Mouse (Mus musculus): ENCODE measurements at regions not wholly inside any gene's neighbourhood (a gene's known extent, or its start where the extent isn't known, plus 50 kb on each side); places are given as distances from the start of the nearest gene placed in this dataset.

DNA sequence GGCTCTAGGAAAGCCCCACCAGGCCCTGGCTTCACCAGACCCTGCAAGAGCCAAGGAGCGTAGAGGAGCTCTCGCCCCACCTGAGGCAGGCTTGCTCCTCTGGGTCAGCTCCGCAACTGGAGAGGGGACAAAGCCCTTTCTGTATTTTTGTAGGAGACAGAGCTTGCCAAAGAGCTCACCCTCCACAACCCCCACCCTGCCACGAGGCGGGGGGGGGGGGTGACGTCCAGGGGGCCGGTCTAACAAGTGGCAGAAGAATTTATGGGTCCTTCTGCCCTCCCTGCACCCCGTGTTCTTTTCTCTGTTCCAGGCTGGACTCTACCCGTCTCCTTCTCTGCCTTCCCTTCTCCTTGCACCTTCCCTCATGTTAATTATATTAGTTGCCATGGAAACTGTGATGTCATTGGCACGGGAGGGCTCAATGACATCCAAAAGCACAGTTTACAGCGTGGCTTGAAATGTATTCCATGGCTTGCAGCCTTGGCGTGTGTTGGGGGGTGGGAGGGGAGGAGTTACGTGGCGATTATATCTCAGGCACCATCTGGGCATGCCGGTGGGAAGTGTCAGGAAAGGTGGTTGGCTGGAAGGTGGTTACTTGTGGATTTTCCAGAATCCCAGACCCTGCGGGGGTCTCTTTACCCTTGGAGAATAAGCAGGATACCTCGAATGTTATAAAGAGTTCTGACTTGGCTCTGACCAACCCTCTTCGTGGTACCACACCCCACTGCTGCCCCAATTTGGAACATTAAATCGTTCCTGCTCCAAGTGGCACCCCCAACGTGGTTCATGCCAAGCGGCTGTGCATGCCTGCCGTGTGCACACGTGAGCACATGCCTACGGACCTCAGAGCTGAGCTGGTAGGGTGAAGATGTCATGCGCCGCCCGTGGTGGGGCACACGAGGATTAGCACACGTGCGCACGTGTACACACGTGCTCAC, 138.3 kb upstream of the Med13l start:
- no peak for DNase-seq (ENCODE audit: low read depth in 2 of 2, low spot score in 2 of 2)

DNA sequence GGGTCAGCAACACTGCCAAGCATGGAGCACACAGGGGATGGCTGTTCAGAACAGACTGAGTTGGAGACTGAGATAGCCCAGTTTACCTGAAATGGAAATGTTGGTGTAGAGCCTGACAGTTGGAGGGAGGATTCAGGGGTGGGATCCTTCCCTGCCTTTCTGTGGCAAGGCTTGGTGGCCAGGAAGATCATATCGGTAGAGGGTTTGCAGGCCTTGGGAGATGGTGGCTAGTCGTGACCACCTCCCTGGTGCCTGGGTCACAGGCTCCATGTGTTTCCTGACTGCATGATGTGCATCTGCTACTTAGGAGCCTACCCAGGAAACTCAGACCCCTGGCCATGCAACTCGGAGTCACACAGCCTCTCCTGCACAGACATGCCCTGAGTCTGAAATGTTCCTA, 136.3 kb upstream of the Med13l start:
- DNase-seq (ENCODE audit: low read depth in 2 of 2, low spot score in 2 of 2), result no peak

DNA sequence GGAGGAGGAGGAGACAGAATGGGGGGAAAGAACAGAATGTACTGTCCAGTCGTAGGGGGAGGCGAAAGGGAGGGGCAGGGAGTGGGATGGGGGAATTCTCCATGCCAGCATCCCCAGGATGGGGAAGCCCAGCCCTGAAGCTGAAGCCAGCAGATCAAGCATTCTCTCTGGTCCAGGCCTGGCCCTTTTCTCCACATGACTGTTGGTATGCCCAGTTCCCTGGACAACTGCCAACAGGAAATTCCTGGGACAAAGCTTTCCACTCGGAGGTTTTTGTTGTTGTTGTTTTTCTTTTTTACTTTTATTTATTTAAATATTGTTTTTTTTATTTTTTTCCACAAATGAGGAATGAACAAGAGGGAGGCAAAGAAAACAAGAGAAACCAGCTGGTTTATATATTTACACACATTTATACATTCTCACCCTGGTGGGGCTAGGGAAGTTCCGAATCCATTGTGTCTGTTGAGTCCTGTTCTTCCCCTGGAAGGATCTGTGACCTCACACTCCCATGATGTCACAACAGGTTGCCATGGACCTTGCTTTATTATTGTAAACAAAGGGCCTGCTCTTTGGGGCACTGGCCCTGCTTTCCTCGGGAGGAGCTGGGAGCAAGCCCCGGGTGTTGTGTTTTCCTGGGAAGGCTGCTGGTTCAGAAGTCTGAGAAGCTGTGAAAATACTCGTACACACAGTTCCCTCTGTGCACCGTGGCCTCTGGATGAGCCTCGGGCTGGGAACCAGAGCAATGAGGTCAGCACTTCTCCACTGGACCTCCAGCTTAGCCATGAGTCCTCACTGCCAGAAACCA, 135.5 kb upstream of the Med13l start:
- no peak for DNase-seq (ENCODE audit: low read depth in 2 of 2, low spot score in 2 of 2)

DNA sequence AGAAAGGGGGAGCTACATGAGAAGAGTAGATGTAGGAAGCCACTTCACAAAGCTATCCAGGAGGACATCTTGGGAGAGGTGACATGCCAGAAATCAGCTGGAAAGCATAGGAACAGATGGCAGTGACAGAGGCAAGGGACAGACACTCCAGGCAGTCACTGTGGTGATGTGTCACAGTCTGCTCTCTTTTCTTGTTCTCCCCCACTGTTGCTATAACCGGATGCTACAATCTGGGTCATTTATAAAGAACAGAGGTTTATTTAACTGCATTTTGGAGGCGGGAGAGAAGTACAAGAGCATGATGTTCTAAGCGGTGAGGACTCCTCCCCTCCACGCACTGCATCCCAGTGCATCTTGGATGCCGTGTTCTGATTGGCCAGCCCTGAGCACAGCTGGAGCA, 133.8 kb upstream of the Med13l start:
- no peak for DNase-seq (ENCODE audit: low read depth in 2 of 2, low spot score in 2 of 2)

DNA sequence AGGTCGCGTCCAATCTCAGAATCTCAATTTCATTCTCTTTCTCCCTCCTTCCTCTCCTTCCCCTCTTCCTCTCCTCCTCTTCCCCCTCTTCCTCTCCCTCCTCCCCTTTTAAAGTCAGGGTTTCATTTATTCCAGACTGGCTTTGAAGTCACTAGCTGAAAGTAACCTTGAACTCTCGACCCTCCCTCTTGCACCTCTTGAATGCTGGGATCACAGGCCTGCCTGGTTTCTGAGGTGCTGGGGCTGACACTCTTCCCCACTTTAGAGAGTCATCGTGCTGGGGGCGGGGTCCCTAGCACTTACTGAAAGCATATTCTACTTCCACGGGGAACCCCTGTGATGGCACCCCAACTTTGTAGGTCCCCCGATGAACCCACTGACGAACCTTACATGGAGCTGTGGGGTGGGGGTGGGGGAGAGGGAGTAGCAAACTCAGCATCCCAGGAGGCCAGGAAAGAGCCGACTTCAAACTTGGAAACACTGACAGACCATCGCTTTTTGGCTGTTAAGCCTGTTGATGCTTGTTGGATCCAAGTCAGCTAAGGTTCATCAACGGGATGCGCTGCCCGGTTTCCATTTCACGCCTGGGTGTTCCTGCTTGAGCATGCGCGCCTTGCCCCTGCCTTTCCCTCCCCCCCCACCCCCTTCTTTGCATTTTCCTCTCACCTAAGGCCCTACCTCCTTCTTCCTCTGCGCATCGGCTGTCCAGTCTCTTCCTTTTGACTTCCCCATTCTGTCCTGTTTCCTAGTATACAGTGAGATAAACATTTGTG, 132.0 kb upstream of the Med13l start:
- no peak for DNase-seq (ENCODE audit: low read depth in 2 of 2, low spot score in 2 of 2)

DNA sequence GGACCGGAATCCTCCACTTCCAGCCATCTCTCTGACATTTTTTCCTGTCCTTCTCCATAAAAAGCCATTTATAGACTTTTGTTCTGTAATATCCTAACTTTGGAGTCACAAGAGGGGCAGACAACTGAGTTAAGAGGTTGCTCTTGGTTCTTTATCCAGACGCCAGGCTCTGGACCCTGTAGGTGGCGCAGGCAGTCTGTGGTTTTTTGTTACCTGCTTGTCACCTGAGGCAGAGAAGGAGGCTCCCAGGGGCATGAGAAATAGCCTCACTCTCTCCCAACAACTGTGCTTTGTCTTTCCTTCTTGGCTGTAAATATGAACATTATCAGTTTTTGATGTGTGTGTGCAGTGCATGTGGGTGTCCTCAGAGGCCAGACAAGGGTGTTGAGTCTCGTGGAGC, 126.9 kb upstream of the Med13l start:
- peak in 1 of 2 experiments; percentile 9 for DNase-seq (ENCODE audit: low read depth in 2 of 2, low spot score in 2 of 2)

DNA sequence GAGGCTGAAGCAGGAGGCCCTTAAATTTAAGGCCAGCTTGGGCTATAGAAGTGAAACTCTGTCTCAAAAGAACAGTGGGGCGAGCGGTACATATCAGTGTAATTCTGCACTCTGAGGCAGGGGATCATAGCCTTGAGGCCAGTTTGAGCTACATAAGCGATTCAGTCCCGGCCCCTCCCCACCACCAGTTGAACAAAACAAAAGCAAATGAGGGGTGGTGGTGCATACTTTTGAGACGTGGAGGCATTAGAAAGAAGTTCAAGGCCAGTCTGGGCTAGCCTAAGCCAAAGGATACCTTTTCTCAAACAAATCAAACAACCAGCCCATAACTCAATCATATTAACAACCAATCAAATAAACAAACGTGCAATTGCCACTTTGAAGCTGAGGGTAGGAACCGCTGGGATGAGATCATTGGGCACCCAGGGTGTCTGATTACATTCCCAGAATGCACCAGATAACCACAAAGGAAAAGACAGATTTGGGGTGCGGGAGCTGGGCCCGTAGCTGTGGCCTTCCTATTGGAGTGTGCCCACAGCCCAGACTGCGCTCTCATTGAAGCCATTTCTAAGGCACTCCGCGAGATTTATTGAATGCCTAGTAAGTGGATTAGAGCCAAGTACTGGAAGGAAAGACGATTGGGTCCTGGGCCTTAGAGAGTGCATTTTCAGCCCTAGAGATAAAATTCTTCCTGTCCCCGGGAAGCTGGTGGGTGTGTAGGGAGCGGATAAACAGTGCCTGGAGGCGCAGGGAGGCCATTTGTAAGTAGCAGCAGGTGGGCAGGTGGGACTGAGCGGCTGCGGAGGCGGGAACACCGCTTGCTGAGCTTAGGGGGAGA, 125.5 kb upstream of the Med13l start:
- no peak for DNase-seq (ENCODE audit: low read depth in 2 of 2, low spot score in 2 of 2)

DNA sequence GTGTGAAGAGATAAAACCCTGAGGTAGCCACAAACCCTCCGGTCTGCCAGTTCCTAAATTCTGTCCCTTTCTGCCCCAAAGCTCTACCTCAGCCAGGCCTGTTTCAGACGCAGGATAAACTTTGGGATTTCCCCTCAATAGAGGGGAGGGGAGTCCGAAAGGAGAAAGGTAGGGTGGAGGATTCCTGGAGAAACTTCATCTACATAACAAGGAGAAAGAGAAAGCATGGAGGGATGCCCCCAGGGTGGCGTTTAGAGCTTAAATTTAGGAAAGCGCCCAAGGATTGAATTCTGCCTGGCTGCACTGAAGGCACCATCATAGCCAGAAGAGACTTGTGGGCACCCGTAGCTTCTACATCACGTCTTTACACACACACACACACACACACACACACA, 124.9 kb upstream of the Med13l start:
- no peak for DNase-seq (ENCODE audit: low read depth in 2 of 2, low spot score in 2 of 2)

DNA sequence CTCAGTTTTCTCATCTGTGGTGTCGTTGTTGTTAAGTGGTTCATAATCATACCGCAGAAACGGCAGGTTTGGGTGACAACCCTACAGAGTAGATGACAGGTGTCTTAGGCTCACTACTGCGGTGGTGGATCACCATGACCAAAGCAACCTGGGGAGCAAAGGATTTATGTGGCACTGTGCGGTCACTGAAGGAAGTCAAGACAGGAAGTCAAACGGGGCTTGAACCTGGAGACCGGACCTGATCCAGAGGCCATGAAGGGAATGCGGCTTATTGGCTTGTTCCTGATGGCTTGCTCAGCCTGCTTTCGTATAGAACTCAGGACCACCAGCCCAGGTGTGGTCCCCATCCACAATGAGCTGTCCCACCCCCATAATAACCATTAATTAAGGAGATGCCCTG, 124.4 kb upstream of the Med13l start:
- no peak for DNase-seq (ENCODE audit: low read depth in 2 of 2, low spot score in 2 of 2)

DNA sequence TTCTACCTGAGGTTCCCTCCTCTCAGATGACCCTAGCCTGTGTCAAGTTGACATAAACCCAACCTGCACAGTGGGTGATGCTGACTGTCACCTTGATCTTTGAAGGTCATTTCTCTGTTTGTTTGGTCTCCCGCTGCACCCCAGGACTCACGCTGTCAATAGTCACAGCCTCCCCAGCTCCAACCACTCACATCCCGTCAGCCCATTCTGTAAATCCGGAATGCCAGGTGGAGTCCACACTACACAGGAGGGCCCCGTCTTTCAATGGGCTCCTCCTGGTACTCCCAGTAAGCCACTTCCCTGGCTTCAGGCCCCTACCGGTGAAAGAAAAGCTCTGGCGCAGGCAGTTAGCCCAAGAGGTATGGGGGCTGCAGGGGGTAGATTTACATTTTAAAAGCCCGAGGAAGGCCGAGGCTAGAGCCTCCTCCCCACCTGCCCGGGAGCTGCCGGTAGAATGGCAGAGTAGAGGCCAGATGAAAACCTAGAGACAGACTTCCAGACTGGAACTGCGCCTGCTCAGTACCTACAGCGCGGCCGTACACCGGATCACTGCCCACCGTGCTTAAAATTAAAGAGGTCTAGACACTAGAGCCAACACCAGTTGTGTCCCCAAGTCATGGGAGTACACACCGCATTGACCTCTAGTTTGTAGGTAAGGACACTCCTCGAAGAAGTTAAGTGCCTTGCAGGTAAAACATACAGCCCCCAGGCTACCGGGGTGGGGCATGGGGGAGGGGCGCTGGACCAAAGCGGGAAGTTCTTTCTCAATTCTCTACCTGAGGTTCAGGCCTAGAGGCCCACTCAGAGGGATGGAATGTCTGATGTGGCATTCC, 123.8 kb upstream of the Med13l start:
- DNase-seq (ENCODE audit: low read depth in 2 of 2, low spot score in 2 of 2), result no peak

DNA sequence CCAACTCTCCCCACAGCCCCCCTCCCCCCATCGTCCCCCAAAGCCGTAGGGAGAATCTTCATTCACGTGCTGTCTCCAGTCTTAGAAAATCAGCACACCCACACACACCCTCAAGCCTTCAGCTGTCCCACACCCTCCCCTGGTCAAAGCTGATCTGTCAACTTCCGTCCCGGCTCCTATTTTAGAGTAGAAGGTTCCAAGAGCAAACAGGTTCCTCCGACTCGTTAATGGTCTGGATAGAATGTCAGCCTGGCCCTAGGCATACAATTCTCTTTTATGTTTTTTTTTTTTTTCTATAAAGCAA, 123.2 kb upstream of the Med13l start:
- no peak for DNase-seq (ENCODE audit: low read depth in 2 of 2, low spot score in 2 of 2)

DNA sequence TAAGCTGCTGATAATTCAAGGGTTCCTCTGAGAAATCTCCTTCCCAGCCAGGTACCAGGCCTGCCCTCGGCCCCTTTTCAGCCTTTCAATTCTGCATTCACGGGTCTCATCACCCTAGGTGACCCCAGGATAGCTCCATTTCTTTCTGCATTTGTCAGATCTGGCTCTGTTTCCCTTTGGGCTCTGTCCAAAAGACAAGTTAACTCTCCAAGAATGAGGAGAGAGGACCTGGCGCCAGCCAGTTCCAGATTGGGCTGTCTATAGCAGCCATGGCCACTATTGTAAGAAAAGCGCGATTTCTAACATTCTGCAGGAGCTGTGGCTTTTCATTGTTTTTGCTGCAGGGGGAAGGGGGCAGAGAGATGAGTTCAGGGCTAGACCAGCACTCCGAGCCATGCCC, 122.5 kb upstream of the Med13l start:
- DNase-seq (ENCODE audit: low read depth in 2 of 2, low spot score in 2 of 2), result no peak

DNA sequence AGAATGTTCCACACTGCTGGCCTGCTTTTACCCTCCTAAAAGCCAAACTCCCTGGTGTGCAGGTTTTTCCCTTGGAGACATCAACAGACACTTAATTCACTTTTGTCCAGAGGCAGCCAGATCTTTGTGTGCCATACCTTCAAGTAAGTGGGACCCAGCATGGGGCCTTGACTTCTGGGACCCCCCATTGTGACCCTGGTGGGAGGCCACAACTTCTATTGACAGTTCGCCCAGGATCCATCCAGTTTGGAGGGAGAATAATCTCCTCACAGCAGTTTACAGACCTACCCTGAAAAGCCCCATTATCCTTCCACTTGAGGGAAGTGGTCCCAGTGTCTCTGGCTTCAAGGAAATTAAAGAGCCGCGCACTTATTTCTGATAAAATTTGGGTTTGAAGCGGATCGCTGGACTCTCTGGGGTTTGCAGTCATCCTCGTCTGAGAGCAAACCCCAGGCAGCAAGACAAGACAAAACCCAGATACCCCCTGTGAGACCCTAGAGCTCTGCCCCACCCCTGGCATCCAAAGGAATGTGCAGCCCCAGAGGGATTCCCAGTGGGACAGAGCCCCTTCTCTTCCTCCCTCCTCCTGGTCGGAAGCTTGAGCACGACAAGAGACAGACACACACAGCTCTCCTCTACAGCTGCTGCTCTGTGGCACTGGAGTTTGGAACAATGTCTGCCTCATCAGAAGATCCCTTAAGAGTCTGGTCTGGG, 115.8 kb upstream of the Med13l start:
- no peak for DNase-seq (ENCODE audit: low read depth in 2 of 2, low spot score in 2 of 2)

DNA sequence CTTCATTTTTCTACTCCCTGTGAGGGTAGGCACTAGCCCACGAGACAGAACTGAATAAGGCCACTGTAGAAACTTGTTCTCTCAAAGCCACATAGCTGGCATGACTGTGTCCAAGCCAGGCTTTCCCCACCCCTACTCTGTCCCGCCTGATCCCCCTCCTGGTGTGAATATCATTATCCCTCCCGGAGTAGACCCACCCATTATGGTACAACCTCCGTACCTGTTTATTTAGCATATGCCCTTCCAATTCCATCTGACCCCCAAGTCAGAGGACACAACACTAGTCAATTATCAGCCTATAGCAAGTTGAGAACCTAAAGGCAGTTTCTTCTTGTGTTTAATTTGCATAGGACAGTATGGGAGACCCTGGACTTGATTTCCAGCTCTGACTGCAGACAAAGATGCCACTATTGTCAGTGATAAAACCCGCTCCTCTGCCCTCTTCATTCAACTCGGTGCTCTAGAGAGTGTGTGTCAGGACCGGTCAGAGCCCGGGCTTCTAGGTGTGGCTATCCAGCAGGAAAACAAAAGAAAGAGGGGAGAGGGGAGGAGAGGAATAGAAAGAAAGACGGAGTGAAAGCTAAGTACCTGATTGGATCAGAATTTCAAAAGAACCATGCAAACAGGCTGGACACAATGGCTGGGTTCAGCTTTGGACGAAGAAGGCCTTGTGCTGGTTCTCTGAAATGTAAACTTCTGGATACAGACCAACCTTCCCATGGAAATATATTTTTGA, 115.1 kb upstream of the Med13l start:
- no peak for DNase-seq (ENCODE audit: low read depth in 2 of 2, low spot score in 2 of 2)

DNA sequence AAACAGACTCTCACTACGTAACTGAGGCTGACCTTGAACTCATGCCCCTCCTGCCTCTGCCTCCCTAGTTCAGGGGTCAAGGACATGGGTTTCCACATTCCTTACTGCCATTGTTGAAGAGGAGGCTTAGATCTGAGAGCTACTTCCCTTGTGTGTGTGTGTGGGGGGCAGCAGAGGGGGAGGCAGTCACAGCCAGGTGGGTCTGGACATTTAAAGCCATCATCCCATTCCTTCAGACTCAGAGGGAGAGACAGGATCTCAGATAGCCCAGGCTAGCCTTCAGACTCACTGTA, 114.5 kb upstream of the Med13l start:
- no peak for DNase-seq (ENCODE audit: low read depth in 2 of 2, low spot score in 2 of 2)

DNA sequence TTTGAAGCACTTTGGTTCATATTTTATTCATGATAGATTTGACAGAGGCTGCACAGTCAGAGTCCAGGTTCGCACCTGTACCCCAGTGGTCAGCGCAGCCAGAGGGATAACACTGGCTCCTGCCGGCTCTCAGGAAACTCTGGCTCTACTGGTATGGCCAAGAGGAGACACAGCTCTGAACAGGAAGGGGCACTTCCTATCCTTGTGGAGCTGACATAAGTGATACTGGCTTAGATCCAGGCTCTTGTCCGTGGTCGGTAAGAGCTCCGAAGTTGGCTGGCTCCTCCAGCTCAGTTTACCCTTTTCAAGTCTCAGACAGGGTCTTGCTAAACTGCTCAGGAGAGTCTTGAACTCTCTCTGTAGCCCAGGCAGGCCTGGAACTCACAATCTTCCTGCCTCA, 113.6 kb upstream of the Med13l start:
- no peak for DNase-seq (ENCODE audit: low read depth in 2 of 2, low spot score in 2 of 2)

DNA sequence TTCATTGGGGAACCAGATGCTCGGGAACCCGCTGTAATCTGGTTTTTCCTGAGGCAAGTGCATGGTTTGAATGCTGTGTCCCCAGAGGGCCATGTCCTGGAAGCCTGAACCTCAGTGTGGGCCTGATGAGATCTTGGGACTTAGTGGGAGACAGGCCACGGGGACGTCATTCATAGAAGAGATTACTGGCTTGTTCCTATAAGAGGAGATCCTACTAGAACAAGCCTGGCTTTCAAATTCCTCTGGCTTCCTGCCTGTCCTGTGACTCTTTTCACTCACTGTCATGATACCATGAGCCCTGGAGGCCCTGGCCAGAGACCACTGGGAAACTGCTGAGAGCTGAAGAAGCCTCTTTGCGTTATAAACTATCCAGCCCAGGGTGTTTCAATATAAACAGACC, 113.1 kb upstream of the Med13l start:
- DNase-seq (ENCODE audit: low read depth in 2 of 2, low spot score in 2 of 2), result no peak

DNA sequence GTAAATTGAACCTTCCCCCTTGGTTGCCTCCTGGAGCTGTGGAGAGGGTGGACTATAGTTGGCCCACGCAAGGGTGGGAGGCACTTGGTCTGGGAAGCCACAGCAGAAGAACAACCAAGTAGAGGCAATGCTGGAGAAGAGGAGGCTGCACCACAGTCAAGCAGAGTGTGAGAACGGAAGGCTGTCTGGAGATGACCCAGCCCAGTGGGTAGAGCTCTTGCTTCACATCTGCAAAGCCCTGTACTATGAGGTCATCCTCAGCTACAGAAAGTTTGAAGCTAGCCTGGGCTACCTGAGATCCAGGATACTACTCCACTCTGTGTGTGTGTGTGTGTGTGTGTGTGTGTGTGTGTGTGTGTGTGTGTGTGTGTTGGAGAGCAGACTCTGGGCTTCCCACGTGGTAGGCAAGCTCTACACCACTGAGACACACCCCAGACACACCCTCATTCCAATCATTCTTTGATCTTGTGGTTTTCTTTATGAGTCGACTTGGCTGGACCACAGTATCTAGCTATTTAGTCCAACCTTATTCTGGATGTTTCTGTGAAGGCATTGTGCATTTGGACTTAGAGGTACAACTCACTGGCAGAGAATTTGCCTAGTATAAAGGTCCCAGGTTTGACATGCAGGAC, 111.5 kb upstream of the Med13l start:
- DNase-seq (ENCODE audit: low read depth in 2 of 2, low spot score in 2 of 2), result no peak

All from CD8-positive naive resting alpha-beta T cell, adult 2 months (primary cell).